Mouse (Mus musculus) CH12.LX (cell line): ENCODE data around the gene Smarcal1.

Experiments
- CTCF ChIP-seq, 2 experiments: IDR thresholded peaks in 1 of 2; conservative IDR thresholded peaks in 1 of 2; 2 replicates each; pipeline ENCODE4 v1.5.1; 2011 to 2012; ENCODE audit warnings: low read depth in 2 of 2, low read length in 2 of 2, improper control_type of control experiment in 1 of 2, inconsistent platforms in 1 of 2, mild to moderate bottlenecking in 1 of 2, moderate library complexity in 1 of 2
- ELF1 ChIP-seq: IDR thresholded peaks from 2 replicates; pipeline ENCODE4 v1.6.1; 2014; ENCODE audit warnings: low read depth, mild to moderate bottlenecking, inconsistent platforms, low read length, improper control_type of control experiment
- EP300 ChIP-seq: IDR thresholded peaks from 2 replicates; pipeline ENCODE4 v1.6.1; 2011; ENCODE audit warnings: low read length, improper control_type of control experiment
- GABPA ChIP-seq: IDR thresholded peaks from 2 replicates; pipeline ENCODE4 v1.6.1; 2012; ENCODE audit warnings: low read depth, low read length, improper control_type of control experiment, inconsistent platforms; ENCODE audit not compliant: insufficient replicate concordance
- JUN ChIP-seq: IDR thresholded peaks from 2 replicates; pipeline ENCODE4 v1.6.1; 2011; ENCODE audit warnings: low read depth, mild to moderate bottlenecking, low read length, improper control_type of control experiment, moderate library complexity; ENCODE audit not compliant: insufficient read depth
- JUND ChIP-seq: conservative IDR thresholded peaks from 2 replicates; pipeline ENCODE4 v1.6.1; 2011; ENCODE audit warnings: low read depth, low read length, improper control_type of control experiment
- KAT2A ChIP-seq: IDR thresholded peaks from 2 replicates; pipeline ENCODE4 v1.6.1; 2012; ENCODE audit warnings: low read length, improper control_type of control experiment, inconsistent platforms; ENCODE audit not compliant: insufficient replicate concordance
- MAFK ChIP-seq: IDR thresholded peaks from 2 replicates; pipeline ENCODE4 v1.6.1; 2011; ENCODE audit warnings: low read length, improper control_type of control experiment; ENCODE audit not compliant: insufficient replicate concordance
- MAX ChIP-seq: IDR thresholded peaks from 2 replicates; pipeline ENCODE4 v1.6.1; 2011; ENCODE audit warnings: low read length, improper control_type of control experiment
- MEF2A ChIP-seq: IDR thresholded peaks from 2 replicates; pipeline ENCODE4 v1.6.1; 2014; ENCODE audit warnings: low read depth, mild to moderate bottlenecking, inconsistent platforms, low read length, improper control_type of control experiment, borderline replicate concordance
- POLR2A ChIP-seq: IDR thresholded peaks from 2 replicates; pipeline ENCODE4 v1.6.1; 2011; ENCODE audit warnings: low read depth, mild to moderate bottlenecking, improper control_type of control experiment, low read length
- POLR2AphosphoS2 ChIP-seq: IDR thresholded peaks from 2 replicates; pipeline ENCODE4 v1.6.1; 2011; ENCODE audit warnings: low read depth, low read length, improper control_type of control experiment
- USF1 ChIP-seq: IDR thresholded peaks from 2 replicates; pipeline ENCODE4 v1.6.1; 2014; ENCODE audit warnings: low read depth, mild to moderate bottlenecking, inconsistent platforms, low read length, improper control_type of control experiment

DNA sequence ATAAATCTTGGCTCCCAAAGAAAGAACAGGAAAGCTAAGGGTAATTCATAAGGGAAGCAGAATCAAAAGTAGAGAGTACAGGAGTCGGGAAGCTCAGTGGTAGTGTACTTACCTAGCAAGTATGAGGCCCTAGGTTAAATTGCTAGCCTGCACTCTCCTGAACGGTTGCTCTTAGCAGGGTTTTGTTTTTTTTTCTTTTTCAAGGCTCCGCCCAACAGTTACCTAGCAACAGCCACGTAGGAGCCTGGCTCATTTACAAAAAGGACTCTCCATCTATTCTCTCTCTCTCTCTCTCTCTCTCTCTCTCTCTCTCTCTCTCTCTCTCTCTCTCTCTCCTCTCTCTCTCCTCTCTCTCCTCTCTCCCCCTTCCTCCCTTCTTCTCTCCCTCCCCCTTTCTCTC is 4.2 kb upstream of the Smarcal1 start:
- TF ChIP-seq GABPA (no peak), CTCF (conservative IDR thresholded peaks at IDR 0.05 in 1 of 2, IDR thresholded peaks at IDR 0.05 in 1 of 2; ENCODE audit: low read depth in 2 of 2, low read length in 2 of 2) (no peak), JUND (no peak), POLR2A (no peak), EP300 (no peak), MEF2A (no peak), KAT2A (no peak), USF1 (no peak), ELF1 (no peak), POLR2AphosphoS2 (no peak), MAFK (no peak), MAX (no peak), JUN (no peak)
